Mouse (Mus musculus) liver, postnatal 0 days (tissue): ENCODE data around the gene Ninj2.
A peak's percentile ranks its signal among the peaks of the same experiment; 100 is the strongest.

Source experiments
- CTCF ChIP-seq: sonication (generic); IDR thresholded peaks from 2 replicates; pipeline ENCODE4 v1.5.1; 2016; ENCODE audit warnings: antibody characterized with exemption, low read depth
- EP300 ChIP-seq: IDR thresholded peaks from 2 replicates; pipeline ENCODE4 v1.6.1; 2016; ENCODE audit warnings: antibody characterized with exemption, low read depth, mild to moderate bottlenecking

DNA sequence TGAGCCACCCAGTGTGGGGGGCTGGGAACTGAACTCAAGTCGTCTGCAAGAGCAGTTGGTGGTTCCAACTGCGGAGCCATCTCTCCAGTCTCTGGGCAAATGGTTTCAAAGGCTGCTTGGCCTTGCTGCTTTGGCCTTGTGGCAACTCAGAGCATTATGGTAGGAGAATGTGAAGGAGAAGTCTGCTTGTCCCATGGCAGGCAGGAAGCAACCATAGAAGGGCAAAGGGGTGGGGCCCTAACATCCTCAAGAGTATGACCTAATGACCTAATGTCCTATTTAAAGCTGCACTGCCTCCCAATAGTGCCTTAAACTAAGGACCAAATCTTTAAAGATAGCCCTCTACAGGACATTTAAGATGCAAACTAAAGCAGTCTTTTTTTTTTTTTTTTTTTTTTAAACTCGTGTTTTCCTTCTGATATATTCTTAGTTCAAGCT is 58.5 kb downstream of the Ninj2 start:
- TF ChIP-seq CTCF = 0 out of 2 replicates have a peak, but pooled peaks have one; percentile 2
- no peak for TF ChIP-seq EP300
